Mouse (Mus musculus) spleen, adult 2 months (tissue): ENCODE results near the gene Tbl2.

Experiments used
- CTCF ChIP-seq: fragments of 200-500 bp; IDR thresholded peaks from 2 replicates; pipeline ENCODE4 v1.5.1; 2011; ENCODE audit warnings: mild to moderate bottlenecking, inconsistent platforms; ENCODE audit not compliant: insufficient read depth, insufficient read length, insufficient replicate concordance; ENCODE audit errors: extremely low read depth
- POLR2A ChIP-seq: fragments of 200-500 bp; IDR thresholded peaks from 2 replicates; pipeline ENCODE4 v1.6.1; 2011; ENCODE audit warnings: low read depth, low read length, inconsistent platforms

- TF ChIP-seq POLR2A (peak; percentile 32), CTCF (no peak)
These were observed 37.3 kb downstream of the Tbl2 start, which contains the start of gene Baz1b for GRCm38 (mm10) chr5:135186621-135187348.
